Mouse (Mus musculus): ENCODE measurements around the gene C1qtnf2. TPM values are rescaled to one million over a fixed set of nuclear protein-coding genes. Genes with fewer than 3 reads are reported as not detected.

Gene C1qtnf2
- total and polyA plus RNA-seq, 2 experiments from 2014 or later: 15.0 to 22.4 TPM

DNA sequence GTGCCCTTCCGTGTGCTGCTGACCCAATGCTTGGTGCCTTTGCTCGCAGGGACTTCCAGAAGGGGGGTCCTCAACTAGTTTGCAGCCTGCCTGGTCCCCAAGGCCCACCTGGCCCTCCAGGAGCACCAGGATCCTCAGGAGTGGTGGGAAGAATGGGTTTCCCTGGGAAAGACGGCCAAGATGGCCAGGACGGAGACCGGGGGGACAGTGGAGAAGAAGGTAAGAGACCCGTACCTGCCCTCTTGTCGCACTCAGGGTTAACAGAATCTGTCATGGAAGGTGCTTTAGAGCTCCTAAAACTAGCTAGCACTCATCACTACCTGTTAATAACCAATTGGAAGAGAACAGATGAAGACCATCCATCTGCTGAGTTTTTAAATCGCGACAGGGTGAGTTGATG, 11.8 kb downstream of the C1qtnf2 start:
- 87% methylated on average over 9 of the region's 9 CpGs for WGBS
- ATAC-seq (ENCODE audit: low FRiP score): no peak
- no peak overlapping the region for H3K4me3 ChIP-seq (ENCODE audit: low read depth, low read length)

DNA sequence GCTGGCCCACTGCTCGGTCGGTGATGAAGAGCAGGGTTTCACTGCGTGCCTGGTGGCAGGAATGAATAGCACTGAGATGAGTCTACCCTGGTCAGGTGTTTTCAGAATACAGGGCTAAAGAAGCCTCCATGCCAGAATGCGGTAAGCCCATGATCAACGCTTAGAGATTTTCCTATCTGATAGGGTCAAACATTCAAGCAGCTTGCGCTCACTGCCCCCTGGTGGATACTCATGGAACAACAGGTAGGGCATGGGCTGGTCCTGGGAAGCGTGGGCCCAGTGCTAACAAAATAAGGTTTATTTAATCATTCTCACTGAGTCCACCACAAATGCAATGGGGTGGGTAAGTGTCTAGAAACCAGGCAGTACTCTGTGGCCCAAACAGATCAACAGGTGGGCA, 18.6 kb downstream of the C1qtnf2 start:
- TF ChIP-seq CTCF (IDR thresholded peaks at IDR 0.05): peak; percentile 94

More for the DNA sequence above, 11.8 kb downstream of the C1qtnf2 start:
- H3K27me3 ChIP-seq (ENCODE audit: insufficient read depth, low read length): no peaks in the 10 kb centered on the region
- DNase-seq (ENCODE audit: low spot score): no peak
- no peaks in the 10 kb centered on the region for H3K9me3 ChIP-seq (ENCODE audit: low read length)
- H3K9ac ChIP-seq (replicated peaks; ENCODE audit: low read length, poor library complexity, severe bottlenecking): no peak overlapping the region
- no peak overlapping the region for H3K27ac ChIP-seq (ENCODE audit: low read depth, low read length)
- H3K4me2 ChIP-seq (ENCODE audit: low read depth, low read length, poor library complexity, severe bottlenecking): no peak overlapping the region
- no peak for TF ChIP-seq CTCF (IDR thresholded peaks at IDR 0.05)
- H3K4me1 ChIP-seq (ENCODE audit: insufficient read depth, low read length): no peaks in the 10 kb centered on the region
- H3K36me3 ChIP-seq (ENCODE audit: insufficient read depth, low read length): no peaks in the 10 kb centered on the region

DNA sequence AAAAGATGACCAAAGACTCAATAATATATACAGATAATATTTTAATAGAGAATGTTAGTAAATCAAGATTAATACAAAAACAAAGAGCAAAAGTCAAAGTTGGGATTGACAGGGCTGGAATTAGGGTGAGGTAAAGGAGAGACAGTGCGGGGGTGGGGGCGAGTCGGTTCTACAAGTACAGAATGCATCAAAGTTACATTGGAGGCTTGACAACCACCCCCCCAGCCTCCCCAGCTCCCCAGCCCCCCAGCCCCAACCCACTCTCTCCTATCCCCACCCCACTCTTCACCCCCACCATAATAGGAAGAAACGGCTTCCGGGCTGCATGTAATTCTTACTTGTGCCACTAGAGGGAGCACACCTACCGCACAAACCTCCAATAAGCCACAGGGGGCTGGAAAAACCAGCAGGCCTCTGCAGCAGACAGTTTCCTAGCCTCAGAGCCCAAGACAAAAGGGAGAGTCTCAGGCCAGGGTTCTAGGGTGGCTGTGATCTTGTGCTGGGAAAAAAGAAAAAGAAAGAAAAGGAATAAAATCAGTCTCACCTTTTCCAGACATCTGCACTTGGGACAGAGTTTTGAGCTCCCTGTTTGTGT, 19.8 kb downstream of the C1qtnf2 start:
- DNase-seq (ENCODE audit: low spot score) (peak; percentile 89), ATAC-seq (ENCODE audit: low FRiP score) (peak; percentile 69)
- Histone ChIP-seq H3K9me3 (ENCODE audit: low read length) (no peaks in the 10 kb centered on the region), H3K9ac (replicated peaks; ENCODE audit: low read length, poor library complexity, severe bottlenecking) (no peak overlapping the region), H3K27me3 (ENCODE audit: insufficient read depth, low read length) (no peaks in the 10 kb centered on the region), H3K4me1 (ENCODE audit: insufficient read depth, low read length) (no peaks in the 10 kb centered on the region), H3K27ac (ENCODE audit: low read depth, low read length) (no peak overlapping the region), H3K36me3 (ENCODE audit: insufficient read depth, low read length) (no peaks in the 10 kb centered on the region), H3K4me3 (ENCODE audit: low read depth, low read length) (no peak overlapping the region), H3K4me2 (ENCODE audit: low read depth, low read length, poor library complexity, severe bottlenecking) (no peak overlapping the region)
- TF ChIP-seq CTCF (IDR thresholded peaks at IDR 0.05): peak; percentile 92
- 21% methylated on average over 6 of the region's 6 CpGs for WGBS

More for the DNA sequence above, 18.6 kb downstream of the C1qtnf2 start:
- H3K27me3 ChIP-seq (ENCODE audit: insufficient read depth, low read length): no peaks in the 10 kb centered on the region
- peak; percentile 67 for DNase-seq (ENCODE audit: low spot score)
- no peak overlapping the region for H3K9ac ChIP-seq (replicated peaks; ENCODE audit: low read length, poor library complexity, severe bottlenecking)
- 33% methylated on average over 7 of the region's 7 CpGs for WGBS
- no peaks in the 10 kb centered on the region for H3K9me3 ChIP-seq (ENCODE audit: low read length)
- H3K4me3 ChIP-seq (ENCODE audit: low read depth, low read length): no peak overlapping the region
- no peaks in the 10 kb centered on the region for H3K36me3 ChIP-seq (ENCODE audit: insufficient read depth, low read length)
- H3K4me2 ChIP-seq (ENCODE audit: low read depth, low read length, poor library complexity, severe bottlenecking): no peak overlapping the region
- H3K4me1 ChIP-seq (ENCODE audit: insufficient read depth, low read length): no peaks in the 10 kb centered on the region
- ATAC-seq (ENCODE audit: low FRiP score): no peak
- no peak overlapping the region for H3K27ac ChIP-seq (ENCODE audit: low read depth, low read length)

DNA sequence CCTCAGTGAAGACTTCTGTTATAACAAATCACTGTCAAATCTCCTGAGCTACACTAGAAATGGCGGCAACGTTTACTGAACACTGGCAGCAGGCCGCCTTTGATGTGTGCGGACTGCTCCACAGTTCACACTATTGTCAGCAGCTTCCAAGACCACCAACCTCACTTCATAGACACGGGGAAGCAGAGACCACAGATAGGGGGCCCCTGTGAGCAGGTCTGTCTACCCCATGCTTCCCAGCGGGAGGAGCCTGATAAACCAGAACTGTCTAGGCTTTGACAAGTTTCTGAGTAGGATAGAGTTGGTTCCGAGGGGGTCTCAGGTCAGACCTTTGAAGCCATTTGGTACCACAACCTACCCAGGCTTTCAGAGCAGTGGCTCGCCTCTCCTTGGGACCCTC, 21.0 kb downstream of the C1qtnf2 start:
- Histone ChIP-seq H3K36me3 (ENCODE audit: insufficient read depth, low read length) (no peaks in the 10 kb centered on the region), H3K4me3 (ENCODE audit: low read depth, low read length) (no peak overlapping the region), H3K4me2 (ENCODE audit: low read depth, low read length, poor library complexity, severe bottlenecking) (no peak overlapping the region), H3K4me1 (ENCODE audit: insufficient read depth, low read length) (no peaks in the 10 kb centered on the region), H3K9ac (replicated peaks; ENCODE audit: low read length, poor library complexity, severe bottlenecking) (no peak overlapping the region), H3K27ac (ENCODE audit: low read depth, low read length) (no peak overlapping the region), H3K27me3 (ENCODE audit: insufficient read depth, low read length) (no peaks in the 10 kb centered on the region), H3K9me3 (ENCODE audit: low read length) (no peaks in the 10 kb centered on the region)
- DNase-seq (ENCODE audit: low spot score) (peak; percentile 14), ATAC-seq (ENCODE audit: low FRiP score) (peak; percentile 24; the same call in 1 of the 2 replicates)
- peak; percentile 63 for TF ChIP-seq CTCF (IDR thresholded peaks at IDR 0.05)
- 36% methylated on average over 8 of the region's 8 CpGs for WGBS

DNA sequence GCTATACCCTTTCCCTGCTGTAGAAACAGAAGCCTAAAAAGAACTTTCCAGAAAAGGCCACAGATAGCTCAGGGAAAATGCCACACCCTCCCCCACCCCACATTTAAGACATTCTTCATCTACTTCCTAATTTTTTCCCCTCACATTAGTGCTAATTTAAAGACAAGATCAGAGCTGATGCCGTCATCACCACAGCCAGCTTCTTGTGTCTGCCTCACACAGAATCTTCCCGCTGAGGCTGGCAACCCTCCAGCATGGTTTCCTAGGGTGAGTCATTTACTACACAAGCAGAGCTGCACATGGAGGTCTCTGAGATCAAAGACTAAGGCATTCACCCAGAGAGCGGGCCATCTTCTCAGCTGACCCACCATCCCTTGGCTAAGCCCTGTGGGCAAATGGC, 21.5 kb downstream of the C1qtnf2 start:
- no peak for ATAC-seq (ENCODE audit: low FRiP score)
- Histone ChIP-seq H3K4me2 (ENCODE audit: low read depth, low read length, poor library complexity, severe bottlenecking) (no peak overlapping the region), H3K36me3 (ENCODE audit: insufficient read depth, low read length) (no peaks in the 10 kb centered on the region), H3K4me3 (ENCODE audit: low read depth, low read length) (no peak overlapping the region), H3K27ac (ENCODE audit: low read depth, low read length) (no peak overlapping the region), H3K27me3 (ENCODE audit: insufficient read depth, low read length) (no peaks in the 10 kb centered on the region), H3K4me1 (ENCODE audit: insufficient read depth, low read length) (no peaks in the 10 kb centered on the region), H3K9me3 (ENCODE audit: low read length) (no peaks in the 10 kb centered on the region), H3K9ac (replicated peaks; ENCODE audit: low read length, poor library complexity, severe bottlenecking) (no peak overlapping the region)
- DNase-seq (ENCODE audit: low spot score): peak; percentile 36
- TF ChIP-seq CTCF (IDR thresholded peaks at IDR 0.05): no peak
- WGBS: 52% methylated on average over 3 of the region's 3 CpGs

DNA sequence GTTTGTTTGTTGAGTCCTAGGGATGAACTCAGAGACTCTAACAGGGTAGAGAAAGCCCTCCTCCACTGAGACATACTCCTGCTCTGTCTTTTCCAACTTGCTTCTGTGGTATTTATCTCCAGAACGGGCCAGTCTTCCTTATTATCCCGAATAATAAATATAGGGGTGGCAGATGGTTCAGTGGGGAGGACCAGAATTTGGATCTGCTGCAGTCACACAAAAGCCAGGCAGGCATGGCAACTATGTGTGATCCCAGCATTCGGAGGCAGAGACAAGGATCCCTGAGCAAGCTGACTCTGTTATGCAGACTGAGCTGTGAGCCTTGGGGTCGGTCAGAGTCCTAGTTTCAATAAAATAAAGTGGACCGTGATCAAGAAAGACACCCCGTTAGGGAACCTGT, 27.2 kb downstream of the C1qtnf2 start:
- H3K27me3 ChIP-seq (ENCODE audit: insufficient read depth, low read length): no peaks in the 10 kb centered on the region
- H3K4me1 ChIP-seq (ENCODE audit: insufficient read depth, low read length): no peaks in the 10 kb centered on the region
- H3K36me3 ChIP-seq (ENCODE audit: insufficient read depth, low read length): no peaks in the 10 kb centered on the region
- no peak overlapping the region for H3K27ac ChIP-seq (ENCODE audit: low read depth, low read length)
- no peak overlapping the region for H3K4me3 ChIP-seq (ENCODE audit: low read depth, low read length)
- no peak overlapping the region for H3K4me2 ChIP-seq (ENCODE audit: low read depth, low read length, poor library complexity, severe bottlenecking)
- H3K9me3 ChIP-seq (ENCODE audit: low read length): no peaks in the 10 kb centered on the region
- 82% methylated on average over 6 of the region's 6 CpGs for WGBS
- ATAC-seq (ENCODE audit: low FRiP score) (no peak), DNase-seq (ENCODE audit: low spot score) (no peak)
- no peak for TF ChIP-seq CTCF (IDR thresholded peaks at IDR 0.05)
- H3K9ac ChIP-seq (replicated peaks; ENCODE audit: low read length, poor library complexity, severe bottlenecking): no peak overlapping the region
